Mouse (Mus musculus) bone marrow macrophage, adult 2 months (primary cell): ENCODE data around the gene Csf1. TPM values are rescaled to one million over a fixed set of nuclear protein-coding genes. Genes with fewer than 3 reads are reported as not detected.

Source experiments
- H3K27ac ChIP-seq: 2 replicates; pipeline ENCODE4 v1.5.1; 2012; ENCODE audit warnings: low read depth, low read length; ENCODE audit not compliant: insufficient read depth
- H3K4me1 ChIP-seq: 2 replicates; pipeline ENCODE4 v1.6.1; 2012; ENCODE audit warnings: low read length; ENCODE audit not compliant: control insufficient read depth, insufficient read depth
- H3K4me3 ChIP-seq: 2 replicates; pipeline ENCODE4 v1.5.1; 2012; ENCODE audit warnings: mild to moderate bottlenecking, low read length, moderate library complexity; ENCODE audit not compliant: insufficient read depth
- CTCF ChIP-seq: IDR thresholded peaks from 2 replicates; pipeline ENCODE4 v1.5.1; 2012; ENCODE audit warnings: low read depth, mild to moderate bottlenecking, low read length, moderate library complexity
- POLR2A ChIP-seq: IDR thresholded peaks from 2 replicates; pipeline ENCODE4 v1.6.1; 2012; ENCODE audit warnings: mild to moderate bottlenecking, low read depth, low read length, borderline replicate concordance
- polyA plus RNA-seq: library from polyadenylated mRNA; stranded (reverse); fragments of >200 nt; gene quantifications from 2 replicates; pipeline ENCODE4 v1.2.4, GENCODE M21; 2012; ENCODE audit not compliant: missing spikeins, insufficient read depth, insufficient read length

Gene Csf1
- polyA plus RNA-seq, 1 experiment: 7.6 TPM

GRCm38 (mm10) chr3:107763552-107763951 lies 3.3 kb upstream of the Csf1 start:
- no peak overlapping the region for H3K27ac ChIP-seq
- no peak overlapping the region for H3K4me3 ChIP-seq
- TF ChIP-seq CTCF: no peak
- TF ChIP-seq POLR2A: no peak
- peaks cover 6% of the 10 kb centered on the region for H3K4me1 ChIP-seq

GRCm38 (mm10) chr3:107761446-107761845 lies 1.2 kb upstream of the Csf1 start:
- Histone ChIP-seq H3K4me3 (no peak overlapping the region), H3K4me1 (peaks cover 13% of the 10 kb centered on the region), H3K27ac (no peak overlapping the region)
- TF ChIP-seq CTCF (no peak), POLR2A (no peak)

- TF ChIP-seq CTCF (no peak), POLR2A (no peak)
- no peak overlapping the region for H3K4me3 ChIP-seq
Observed at GRCm38 (mm10) chr3:107760771-107761170, 502 bp upstream of the Csf1 start.

GRCm38 (mm10) chr3:107758638-107759037 lies 1.6 kb downstream of the Csf1 start:
- peak overlapping the region; percentile 92 for H3K4me3 ChIP-seq
- TF ChIP-seq POLR2A: no peak
- TF ChIP-seq CTCF: no peak
- peaks cover 13% of the 10 kb centered on the region for H3K4me1 ChIP-seq
- no peak overlapping the region for H3K27ac ChIP-seq

More at GRCm38 (mm10) chr3:107760771-107761170, 502 bp upstream of the Csf1 start:
- no peak overlapping the region for H3K27ac ChIP-seq
- H3K4me1 ChIP-seq: peaks cover 13% of the 10 kb centered on the region

- H3K4me3 ChIP-seq: no peak overlapping the region
- H3K27ac ChIP-seq: no peak overlapping the region
- TF ChIP-seq CTCF: no peak
- peaks cover 13% of the 10 kb centered on the region for H3K4me1 ChIP-seq
Observed at GRCm38 (mm10) chr3:107758176-107758575, 2.1 kb downstream of the Csf1 start.

GRCm38 (mm10) chr3:107757365-107758129 lies 2.7 kb downstream of the Csf1 start:
- H3K4me3 ChIP-seq: no peak overlapping the region

GRCm38 (mm10) chr3:107756481-107756866 lies 3.8 kb downstream of the Csf1 start:
- Histone ChIP-seq H3K4me3 (no peak overlapping the region), H3K4me1 (peaks cover 13% of the 10 kb centered on the region), H3K27ac (no peak overlapping the region)
- TF ChIP-seq POLR2A: no peak
- TF ChIP-seq CTCF: no peak

More at GRCm38 (mm10) chr3:107757365-107758129, 2.7 kb downstream of the Csf1 start:
- no peak for TF ChIP-seq POLR2A
- TF ChIP-seq CTCF: no peak
- H3K27ac ChIP-seq: no peak overlapping the region
- peaks cover 13% of the 10 kb centered on the region for H3K4me1 ChIP-seq

GRCm38 (mm10) chr3:107755702-107756480 lies 4.4 kb downstream of the Csf1 start:
- no peak overlapping the region for H3K27ac ChIP-seq
- H3K4me1 ChIP-seq: peaks cover 17% of the 10 kb centered on the region
- TF ChIP-seq CTCF: no peak
- no peak for TF ChIP-seq POLR2A
- H3K4me3 ChIP-seq: no peak overlapping the region

GRCm38 (mm10) chr3:107754632-107755031 lies 5.6 kb downstream of the Csf1 start:
- no peak overlapping the region for H3K4me3 ChIP-seq
- H3K27ac ChIP-seq: no peak overlapping the region
- H3K4me1 ChIP-seq: peaks cover 22% of the 10 kb centered on the region
- peak; percentile 89 for TF ChIP-seq CTCF
- no peak for TF ChIP-seq POLR2A

- TF ChIP-seq CTCF (no peak), POLR2A (no peak)
- H3K4me1 ChIP-seq: peaks cover 9% of the 10 kb centered on the region
- no peak overlapping the region for H3K27ac ChIP-seq
- no peak overlapping the region for H3K4me3 ChIP-seq
Observed at GRCm38 (mm10) chr3:107751607-107752006, 8.7 kb downstream of the Csf1 start.
